Mouse (Mus musculus): Measurements from ENCODE around the gene Flywch1.

DNA sequence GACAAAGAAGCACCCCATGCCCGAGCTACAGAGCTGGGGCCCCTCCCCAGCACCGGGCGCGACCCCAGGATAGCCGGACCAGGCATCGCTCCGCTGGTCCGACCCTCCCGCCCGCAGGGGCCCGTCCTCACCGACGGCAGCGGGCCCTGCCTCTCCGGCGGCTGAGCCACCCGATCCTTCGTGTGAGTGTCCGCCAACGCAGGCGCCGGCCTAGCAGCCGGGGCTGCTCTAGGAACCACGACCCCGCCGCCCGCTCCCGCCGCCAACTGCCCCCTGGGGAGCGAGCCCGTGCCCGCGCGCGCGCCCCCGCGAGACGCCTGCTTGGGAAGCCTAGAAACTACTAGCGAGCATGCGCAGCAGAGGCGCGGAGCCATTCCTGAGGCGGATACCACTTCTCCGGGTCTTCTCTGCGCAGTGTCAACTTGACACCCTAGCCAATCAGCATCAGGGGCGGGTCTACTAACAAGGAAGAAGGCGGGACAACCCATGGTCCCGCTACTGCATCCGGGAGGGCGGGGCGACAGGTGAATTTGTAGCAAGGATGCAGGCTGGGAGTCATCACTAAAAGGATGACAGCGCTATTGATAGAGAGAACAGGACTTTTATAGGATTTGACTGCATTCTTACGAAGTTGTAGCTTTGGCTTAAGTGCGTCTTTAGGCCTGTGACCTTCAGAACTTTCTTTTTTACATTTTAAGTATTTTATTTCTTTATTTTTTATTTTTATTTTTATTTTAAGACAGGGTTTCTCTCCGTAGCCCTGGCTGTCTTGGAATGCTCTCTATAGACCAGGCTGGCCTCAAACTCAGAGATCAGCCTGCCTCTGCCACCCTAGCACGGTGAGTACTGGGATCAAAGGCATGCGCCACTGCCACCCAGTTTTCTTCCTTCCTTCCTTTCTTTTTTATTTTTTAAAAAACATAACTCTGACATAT, at the start of gene Flywch1:
- TF ChIP-seq EP300 (IDR thresholded peaks at IDR 0.05; ENCODE audit: insufficient read depth, low read depth, low read length) (peak; percentile 77; the same call in 1 of the 2 replicates), CTCF (IDR thresholded peaks at IDR 0.05) (no peak)

Measured in heart, adult 2 months (tissue).